Mouse (Mus musculus) bone marrow, adult 2 months (tissue): Measurements from ENCODE around the gene Spire2.

ENCODE experiments used
- CTCF ChIP-seq: fragments of 200-500 bp; IDR thresholded peaks from 2 replicates; pipeline ENCODE4 v1.5.1; 2011; ENCODE audit warnings: low read length, control low read depth; ENCODE audit not compliant: control insufficient read depth, insufficient read depth
- POLR2A ChIP-seq: fragments of 200-500 bp; IDR thresholded peaks from 2 replicates; pipeline ENCODE4 v1.6.1; 2011; ENCODE audit warnings: low read depth, mild to moderate bottlenecking, control low read depth, low read length, borderline replicate concordance; ENCODE audit not compliant: control insufficient read depth

- no peak for TF ChIP-seq POLR2A
- no peak for TF ChIP-seq CTCF
Observed at GRCm38 (mm10) chr8:123291716-123292115, 40.8 kb upstream of the Spire2 start.
